23 mouse cellular contexts compared by ENCODE assay signal in genomic region chr17:36973271-36973787, GRCm38 (mm10). TPM values are rescaled to one million over a fixed set of nuclear protein-coding genes. Genes with fewer than 3 reads are reported as not detected.
"Had no signal": no experiment of that assay in that cellular context is flagged by ENCODE, and none has a peak within 500 bp of the region (broad histone marks: within the 10 kb centered on the region; RNA-seq: fewer than 3 reads in every experiment).

No protein-coding gene starts in this region.

- H3K27me3 ChIP-seq: lung, embryonic 15.5 days; midbrain, embryonic 13.5 days; midbrain, embryonic 15.5 days; neural tube, embryonic 12.5 days had no signal

- H3K9ac ChIP-seq: lung, embryonic 15.5 days; midbrain, embryonic 13.5 days; midbrain, embryonic 15.5 days; neural tube, embryonic 12.5 days had no signal

- H3K4me1 ChIP-seq: lung, embryonic 15.5 days; midbrain, embryonic 13.5 days; midbrain, embryonic 15.5 days; neural tube, embryonic 12.5 days had no signal

- H3K27ac ChIP-seq: lung, embryonic 15.5 days; macrophage; midbrain, embryonic 13.5 days; midbrain, embryonic 15.5 days; neural tube, embryonic 12.5 days had no signal

- H3K36me3 ChIP-seq: lung, embryonic 15.5 days; midbrain, embryonic 13.5 days; midbrain, embryonic 15.5 days; neural tube, embryonic 12.5 days had no signal

- H3K9me3 ChIP-seq: lung, embryonic 15.5 days; megakaryocyte, embryonic 14.5 days; midbrain, embryonic 13.5 days; midbrain, embryonic 15.5 days; neural tube, embryonic 12.5 days had no signal

- H3K4me3 ChIP-seq: lung, embryonic 15.5 days; midbrain, embryonic 13.5 days; midbrain, embryonic 15.5 days; neural tube, embryonic 12.5 days had no signal

- DNase-seq: lung, adult 2 months; lung, postnatal 14 days; retina, postnatal 1 day; right cerebral cortex, adult 18-20 months; right cerebral cortex, postnatal 25 days; right cerebral cortex, postnatal 4 days; spleen, adult 18-20 months; thymus, adult 18-20 months had no signal

RNA-seq across cellular contexts. Expression of gene 2410137M14Rik, which starts 7.7 kb away (rescaled TPM):
- total RNA-seq: megakaryocyte progenitor cell, adult 5-6 weeks; midbrain, postnatal 0 days; monocyte, adult 5-6 weeks had no signal
- polyA plus RNA-seq: lung, embryonic 15.5 days; macrophage; midbrain, embryonic 11.5 days; neural tube, embryonic 12.5 days; small intestine, adult 2 months; stomach, embryonic 14.5 days; stomach, embryonic 16.5 days; thymus, postnatal 0 days had no signal

RNA-seq across cellular contexts. Expression of gene H2-M5, which starts 16.0 kb away (rescaled TPM):
- total RNA-seq: megakaryocyte progenitor cell, adult 5-6 weeks; monocyte, adult 5-6 weeks; neutrophil, adult 5-6 weeks had no signal
- polyA plus RNA-seq: macrophage had no signal
